Mouse (Mus musculus): Measurements from ENCODE around the gene Kctd3. TPM values are rescaled to one million over a fixed set of nuclear protein-coding genes. Genes with fewer than 3 reads are reported as not detected.

The Kctd3 gene
- 54.1 and 56.2 TPM in 2 replicates for polyA plus RNA-seq (2014; fragmentation: Nextera tagmentation; extraction: Ambion mirVana)

GRCm38 (mm10) chr1:189007239-189007979, at the start of gene Kctd3:
Gene Kctd3 (minus strand): TSS chr1:189007841.
- WGBS = under 1% methylated on average over 74 of the region's 74 CpGs
- ATAC-seq (ENCODE audit: low FRiP score) (peak; percentile 91), DNase-seq (ENCODE audit: low spot score) (peak; percentile 94)
- H3K27ac ChIP-seq = peak within 1 kb of the TSS; percentile 62; the same call in 1 of the 2 replicates
- no peaks in the 10 kb centered on the region; the same call in 1 of the 2 replicates for H3K27me3 ChIP-seq (ENCODE audit: control insufficient read depth, insufficient read depth, low read length)
- H3K36me3 ChIP-seq (replicated peaks; ENCODE audit: control insufficient read depth, insufficient read depth) = no peaks in the 10 kb centered on the region
- H3K4me1 ChIP-seq (replicated peaks; ENCODE audit: control insufficient read depth, insufficient read depth, low read length) = peaks cover 27% of the 10 kb centered on the region
- H3K4me2 ChIP-seq (replicated peaks) = peak within 1 kb of the TSS; percentile 97
- no peaks in the 10 kb centered on the region for H3K9me3 ChIP-seq (ENCODE audit: control insufficient read depth, low read length)
- peak within 1 kb of the TSS; percentile 96 for H3K9ac ChIP-seq
- H3K4me3 ChIP-seq (replicated peaks; ENCODE audit: low read length) = peak within 1 kb of the TSS; percentile 96

DNA sequence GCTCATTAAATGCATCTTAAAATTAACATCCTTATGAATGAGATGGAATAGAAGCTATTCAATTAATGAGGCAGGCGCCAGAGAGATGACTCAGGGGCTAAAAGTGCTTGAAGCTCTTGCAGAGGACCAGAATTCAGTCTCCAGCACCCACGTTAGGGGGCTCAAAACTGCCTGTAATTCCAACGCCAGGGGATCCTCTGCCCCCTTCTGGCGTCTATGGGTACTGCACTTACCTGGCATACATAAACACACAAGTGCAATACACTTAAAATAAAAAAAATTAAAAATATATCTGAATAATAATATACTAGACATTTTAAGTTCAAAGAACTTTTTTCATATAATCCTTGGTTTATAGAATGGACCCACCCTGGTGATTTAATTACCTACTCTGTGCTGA, 49.8 kb upstream of the Kctd3 start:
- no peak for ATAC-seq (ENCODE audit: low FRiP score)
- no peak overlapping the region for H3K9ac ChIP-seq
- no peak overlapping the region for H3K4me3 ChIP-seq (replicated peaks; ENCODE audit: low read length)
- no peaks in the 10 kb centered on the region for H3K36me3 ChIP-seq (replicated peaks; ENCODE audit: control insufficient read depth, insufficient read depth)
- H3K27me3 ChIP-seq (ENCODE audit: control insufficient read depth, insufficient read depth, low read length) = no peaks in the 10 kb centered on the region
- WGBS = 59% methylated on average over 4 of the region's 4 CpGs
- H3K4me1 ChIP-seq (replicated peaks; ENCODE audit: control insufficient read depth, insufficient read depth, low read length) = no peaks in the 10 kb centered on the region
- DNase-seq (ENCODE audit: low spot score) = no peak
- H3K27ac ChIP-seq = no peak overlapping the region
- no peak overlapping the region for H3K4me2 ChIP-seq (replicated peaks)
- H3K9me3 ChIP-seq (ENCODE audit: control insufficient read depth, low read length) = no peaks in the 10 kb centered on the region

DNA sequence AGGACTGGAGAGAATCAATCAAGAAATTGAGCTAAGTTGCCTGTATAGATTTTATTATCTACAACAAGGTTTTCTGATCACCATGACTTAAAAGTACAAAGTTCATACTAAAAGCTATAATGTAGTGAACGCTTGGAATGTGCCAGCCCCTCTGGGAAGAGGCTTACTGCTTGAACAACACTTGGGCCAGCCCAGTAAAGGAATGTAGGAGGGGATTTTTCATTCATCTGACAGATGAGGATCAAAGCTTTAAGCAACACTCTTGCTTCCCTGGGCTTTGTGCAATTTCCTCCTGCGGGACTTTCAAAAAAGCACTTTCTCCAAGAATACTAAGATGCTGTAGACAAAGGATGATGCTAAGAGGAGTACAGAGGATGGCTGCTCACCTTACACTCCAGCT, 48.3 kb upstream of the Kctd3 start:
- 75% methylated on average over 2 of the region's 2 CpGs for WGBS

GRCm38 (mm10) chr1:189054941-189055551, 47.4 kb upstream of the Kctd3 start:
- Histone ChIP-seq H3K9me3 (ENCODE audit: control insufficient read depth, low read length) (no peaks in the 10 kb centered on the region), H3K4me2 (replicated peaks) (no peak overlapping the region), H3K27ac (no peak overlapping the region), H3K4me1 (replicated peaks; ENCODE audit: control insufficient read depth, insufficient read depth, low read length) (no peaks in the 10 kb centered on the region), H3K27me3 (ENCODE audit: control insufficient read depth, insufficient read depth, low read length) (no peaks in the 10 kb centered on the region), H3K36me3 (replicated peaks; ENCODE audit: control insufficient read depth, insufficient read depth) (no peaks in the 10 kb centered on the region), H3K4me3 (replicated peaks; ENCODE audit: low read length) (no peak overlapping the region), H3K9ac (no peak overlapping the region)
- DNase-seq (ENCODE audit: low spot score) = no peak
- ATAC-seq (ENCODE audit: low FRiP score) = no peak
- 89% methylated on average over 8 of the region's 8 CpGs for WGBS

More for the DNA sequence above, 48.3 kb upstream of the Kctd3 start:
- H3K27ac ChIP-seq = no peak overlapping the region
- H3K4me2 ChIP-seq (replicated peaks) = no peak overlapping the region
- H3K27me3 ChIP-seq (ENCODE audit: control insufficient read depth, insufficient read depth, low read length) = no peaks in the 10 kb centered on the region
- no peak overlapping the region for H3K4me3 ChIP-seq (replicated peaks; ENCODE audit: low read length)
- H3K36me3 ChIP-seq (replicated peaks; ENCODE audit: control insufficient read depth, insufficient read depth) = no peaks in the 10 kb centered on the region
- DNase-seq (ENCODE audit: low spot score) (no peak), ATAC-seq (ENCODE audit: low FRiP score) (no peak)
- H3K9ac ChIP-seq = no peak overlapping the region
- no peaks in the 10 kb centered on the region for H3K4me1 ChIP-seq (replicated peaks; ENCODE audit: control insufficient read depth, insufficient read depth, low read length)
- no peaks in the 10 kb centered on the region for H3K9me3 ChIP-seq (ENCODE audit: control insufficient read depth, low read length)

GRCm38 (mm10) chr1:189054191-189054590, 46.5 kb upstream of the Kctd3 start:
- Histone ChIP-seq H3K4me3 (replicated peaks; ENCODE audit: low read length) (no peak overlapping the region), H3K4me2 (replicated peaks) (no peak overlapping the region), H3K4me1 (replicated peaks; ENCODE audit: control insufficient read depth, insufficient read depth, low read length) (no peaks in the 10 kb centered on the region), H3K9ac (no peak overlapping the region), H3K36me3 (replicated peaks; ENCODE audit: control insufficient read depth, insufficient read depth) (no peaks in the 10 kb centered on the region), H3K27me3 (ENCODE audit: control insufficient read depth, insufficient read depth, low read length) (no peaks in the 10 kb centered on the region), H3K9me3 (ENCODE audit: control insufficient read depth, low read length) (no peaks in the 10 kb centered on the region), H3K27ac (no peak overlapping the region)
- ATAC-seq (ENCODE audit: low FRiP score) = no peak
- 80% methylated on average over 5 of the region's 5 CpGs for WGBS
- DNase-seq (ENCODE audit: low spot score) = no peak

GRCm38 (mm10) chr1:189052189-189052588, 44.5 kb upstream of the Kctd3 start:
- Histone ChIP-seq H3K9ac (no peak overlapping the region), H3K9me3 (ENCODE audit: control insufficient read depth, low read length) (no peaks in the 10 kb centered on the region), H3K27me3 (ENCODE audit: control insufficient read depth, insufficient read depth, low read length) (no peaks in the 10 kb centered on the region), H3K36me3 (replicated peaks; ENCODE audit: control insufficient read depth, insufficient read depth) (no peaks in the 10 kb centered on the region), H3K4me3 (replicated peaks; ENCODE audit: low read length) (no peak overlapping the region), H3K4me1 (replicated peaks; ENCODE audit: control insufficient read depth, insufficient read depth, low read length) (no peaks in the 10 kb centered on the region), H3K27ac (no peak overlapping the region), H3K4me2 (replicated peaks) (no peak overlapping the region)
- ATAC-seq (ENCODE audit: low FRiP score) (no peak), DNase-seq (ENCODE audit: low spot score) (no peak)
- WGBS = 74% methylated on average over 4 of the region's 4 CpGs

- H3K4me1 ChIP-seq (replicated peaks; ENCODE audit: control insufficient read depth, insufficient read depth, low read length) = no peaks in the 10 kb centered on the region
- H3K9ac ChIP-seq = no peak overlapping the region
- no peaks in the 10 kb centered on the region for H3K27me3 ChIP-seq (ENCODE audit: control insufficient read depth, insufficient read depth, low read length)
- no peak overlapping the region for H3K4me3 ChIP-seq (replicated peaks; ENCODE audit: low read length)
- 78% methylated on average over 3 of the region's 3 CpGs for WGBS
- ATAC-seq (ENCODE audit: low FRiP score) (no peak), DNase-seq (ENCODE audit: low spot score) (no peak)
- H3K27ac ChIP-seq = no peak overlapping the region
- no peaks in the 10 kb centered on the region for H3K9me3 ChIP-seq (ENCODE audit: control insufficient read depth, low read length)
- H3K36me3 ChIP-seq (replicated peaks; ENCODE audit: control insufficient read depth, insufficient read depth) = no peaks in the 10 kb centered on the region
- no peak overlapping the region for H3K4me2 ChIP-seq (replicated peaks)
These were observed 42.5 kb upstream of the Kctd3 start for GRCm38 (mm10) chr1:189050122-189050521.

- H3K9me3 ChIP-seq (ENCODE audit: control insufficient read depth, low read length) = no peaks in the 10 kb centered on the region
- H3K4me3 ChIP-seq (replicated peaks; ENCODE audit: low read length) = no peak overlapping the region
- H3K27ac ChIP-seq = no peak overlapping the region
- DNase-seq (ENCODE audit: low spot score) (no peak), ATAC-seq (ENCODE audit: low FRiP score) (no peak)
- no peaks in the 10 kb centered on the region for H3K27me3 ChIP-seq (ENCODE audit: control insufficient read depth, insufficient read depth, low read length)
- WGBS = 95% methylated on average over 2 of the region's 2 CpGs
- H3K4me1 ChIP-seq (replicated peaks; ENCODE audit: control insufficient read depth, insufficient read depth, low read length) = no peaks in the 10 kb centered on the region
- no peak overlapping the region for H3K4me2 ChIP-seq (replicated peaks)
- no peaks in the 10 kb centered on the region for H3K36me3 ChIP-seq (replicated peaks; ENCODE audit: control insufficient read depth, insufficient read depth)
- H3K9ac ChIP-seq = no peak overlapping the region
These were observed 40.7 kb upstream of the Kctd3 start for GRCm38 (mm10) chr1:189048331-189048730.

GRCm38 (mm10) chr1:189047918-189048317, 40.3 kb upstream of the Kctd3 start:
- H3K9ac ChIP-seq = no peak overlapping the region
- DNase-seq (ENCODE audit: low spot score) (no peak), ATAC-seq (ENCODE audit: low FRiP score) (no peak)
- no peak overlapping the region for H3K4me3 ChIP-seq (replicated peaks; ENCODE audit: low read length)
- H3K27ac ChIP-seq = no peak overlapping the region
- no peaks in the 10 kb centered on the region for H3K27me3 ChIP-seq (ENCODE audit: control insufficient read depth, insufficient read depth, low read length)
- 91% methylated on average over 3 of the region's 3 CpGs for WGBS
- no peaks in the 10 kb centered on the region for H3K36me3 ChIP-seq (replicated peaks; ENCODE audit: control insufficient read depth, insufficient read depth)
- no peaks in the 10 kb centered on the region for H3K4me1 ChIP-seq (replicated peaks; ENCODE audit: control insufficient read depth, insufficient read depth, low read length)
- no peak overlapping the region for H3K4me2 ChIP-seq (replicated peaks)
- H3K9me3 ChIP-seq (ENCODE audit: control insufficient read depth, low read length) = no peaks in the 10 kb centered on the region

All from hindbrain, embryonic 14.5 days (tissue).